8 mouse cellular contexts compared by ENCODE assay signal in the genomic region with DNA sequence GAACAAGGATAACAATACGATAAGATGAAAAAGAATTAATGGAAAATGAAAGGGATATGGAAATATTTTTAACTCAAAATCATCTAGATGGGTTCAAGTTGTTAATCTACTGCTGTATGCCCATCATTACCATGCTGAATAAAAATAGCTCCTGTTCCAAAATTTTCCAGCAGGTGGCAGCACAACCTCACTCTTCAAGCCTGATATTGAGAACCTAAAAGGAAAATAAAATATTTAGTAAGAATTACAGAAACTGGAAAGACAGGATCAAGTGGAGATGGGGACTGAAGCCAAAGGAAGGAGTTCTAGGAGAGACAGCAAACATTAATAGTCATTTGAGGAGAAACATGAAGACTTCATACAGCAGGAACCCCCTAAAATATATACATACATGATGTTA.
DNase-seq lines count a peak whose midpoint lies in the region; ATAC-seq lines count a peak whose summit lies in the region.

No protein-coding gene starts in this region.

- H3K36me3 ChIP-seq in intestine, embryonic 14.5 days (ENCODE audit: control insufficient read depth, insufficient read depth, low read length): no peaks in the 10 kb centered on the region
- no peaks in the 10 kb centered on the region for H3K36me3 ChIP-seq in intestine, embryonic 16.5 days (ENCODE audit: control insufficient read depth, insufficient read depth, low read length)
- H3K36me3 ChIP-seq in limb, embryonic 13.5 days: no peaks in the 10 kb centered on the region

- no peaks in the 10 kb centered on the region for H3K9me3 ChIP-seq in intestine, embryonic 14.5 days (ENCODE audit: control insufficient read depth, low read length)
- no peaks in the 10 kb centered on the region for H3K9me3 ChIP-seq in intestine, embryonic 16.5 days (ENCODE audit: control insufficient read depth, low read length)
- H3K9me3 ChIP-seq in limb, embryonic 13.5 days: no peaks in the 10 kb centered on the region

- WGBS in intestine, embryonic 14.5 days: 9% methylated on average over 1 of the region's 1 CpGs
- 10% methylated on average over 1 of the region's 1 CpGs for WGBS in intestine, embryonic 16.5 days
- WGBS in limb, embryonic 13.5 days: 7% methylated on average over 1 of the region's 1 CpGs

- DNase-seq in intestine, embryonic 14.5 days (ENCODE audit: low spot score): peak; percentile 87
- peak; percentile 51 for DNase-seq in adipocyte (ENCODE audit: low spot score)
- peak; percentile 64 for DNase-seq in embryo, embryonic 11 days
- DNase-seq in hindlimb bud, embryonic 11.5 days (ENCODE audit: extremely low spot score, low read depth, low spot score): peak; percentile 57
- DNase-seq in right cerebral cortex, adult 18-20 months: peak; percentile 15
- DNase-seq in heart, adult 8-10 months (ENCODE audit: low spot score): no peak

- H3K4me3 ChIP-seq in intestine, embryonic 14.5 days (ENCODE audit: low read depth, low read length): no peak overlapping the region
- no peak overlapping the region for H3K4me3 ChIP-seq in intestine, embryonic 16.5 days (ENCODE audit: low read length)
- H3K4me3 ChIP-seq in limb, embryonic 13.5 days: no peak overlapping the region

- no peaks in the 10 kb centered on the region for H3K27me3 ChIP-seq in intestine, embryonic 14.5 days (replicated peaks; ENCODE audit: control insufficient read depth, insufficient read depth, low read length)
- H3K27me3 ChIP-seq in intestine, embryonic 16.5 days (replicated peaks; ENCODE audit: control insufficient read depth, insufficient read depth, low read length): no peaks in the 10 kb centered on the region
- no peaks in the 10 kb centered on the region for H3K27me3 ChIP-seq in limb, embryonic 13.5 days

- no peak overlapping the region for H3K27ac ChIP-seq in intestine, embryonic 14.5 days (ENCODE audit: low read depth)
- no peak overlapping the region for H3K27ac ChIP-seq in intestine, embryonic 16.5 days (ENCODE audit: low read length)
- H3K27ac ChIP-seq in limb, embryonic 13.5 days: no peak overlapping the region

- no peak overlapping the region for H3K9ac ChIP-seq in intestine, embryonic 14.5 days (ENCODE audit: low read length)
- H3K9ac ChIP-seq in intestine, embryonic 16.5 days (ENCODE audit: low read depth, low read length): no peak overlapping the region
- H3K9ac ChIP-seq in limb, embryonic 13.5 days: no peak overlapping the region

- no peak overlapping the region for H3K4me2 ChIP-seq in intestine, embryonic 14.5 days (ENCODE audit: low read length)
- H3K4me2 ChIP-seq in intestine, embryonic 16.5 days (ENCODE audit: low read depth, low read length): no peak overlapping the region
- no peak overlapping the region for H3K4me2 ChIP-seq in limb, embryonic 13.5 days (replicated peaks)

- no peak for ATAC-seq in intestine, embryonic 14.5 days (replicated peaks; ENCODE audit: low FRiP score, low TSS enrichment, low read depth)
- no peak for ATAC-seq in intestine, embryonic 16.5 days
- ATAC-seq in limb, embryonic 13.5 days (ENCODE audit: low FRiP score, low read depth): peak; percentile 57; the same call in 1 of the 2 replicates

- H3K4me1 ChIP-seq in intestine, embryonic 14.5 days (replicated peaks; ENCODE audit: control insufficient read depth, insufficient read depth, low read length): no peaks in the 10 kb centered on the region
- H3K4me1 ChIP-seq in intestine, embryonic 16.5 days (ENCODE audit: control insufficient read depth, insufficient read depth, low read length): no peaks in the 10 kb centered on the region
- H3K4me1 ChIP-seq in limb, embryonic 13.5 days: no peaks in the 10 kb centered on the region
